Mouse (Mus musculus) heart, adult 2 months (tissue): ENCODE results near the gene Supt6.

Experiments
- CTCF ChIP-seq: fragments of 200-600 bp; IDR thresholded peaks from 2 replicates; pipeline ENCODE4 v1.8.1; 2022; ENCODE audit warnings: antibody characterized with exemption, mild to moderate bottlenecking, moderate library complexity
- EP300 ChIP-seq: fragments of 200-500 bp; IDR thresholded peaks from 2 replicates; pipeline ENCODE4 v1.6.1; 2011; ENCODE audit warnings: low read depth, low read length, control low read depth; ENCODE audit not compliant: insufficient read depth

DNA sequence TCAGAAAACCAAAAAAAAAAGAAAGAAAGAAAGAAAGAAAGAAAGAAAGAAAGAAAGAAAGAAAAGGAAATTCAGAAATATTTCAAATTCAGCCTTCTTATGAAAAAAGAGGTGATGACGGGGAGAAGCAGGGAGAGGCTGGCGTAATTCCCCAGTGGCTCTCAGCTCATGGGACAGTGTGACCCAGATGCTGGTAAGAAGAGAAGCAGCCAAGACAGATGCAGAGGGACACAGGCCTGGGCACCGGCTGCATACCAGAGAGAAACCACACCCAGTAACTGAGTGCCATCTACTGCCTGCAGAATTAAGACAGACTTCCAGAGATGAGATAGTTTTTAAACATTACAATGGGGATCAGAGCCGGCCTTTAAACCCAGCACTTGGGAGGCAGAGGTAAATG is 22.2 kb downstream of the Supt6 start:
- no peak for TF ChIP-seq CTCF
- no peak for TF ChIP-seq EP300
